Mouse (Mus musculus) limb, embryonic 12.5 days (tissue): ENCODE measurements around the gene Steap3. TPM values are rescaled to one million over a fixed set of nuclear protein-coding genes. Genes with fewer than 3 reads are reported as not detected.
"Not testable (repeated sequence)": the region's sequence is repeated elsewhere in the genome, so short reads cannot be mapped to it uniquely, and the experiment has no call there.

Experiments used
- ATAC-seq: fragments of 200-750 bp; cut with Nextera tagmentation; 2 replicates; pipeline ENCODE4 v1.8.0; 2017; ENCODE audit warnings: low read depth, moderate TSS enrichment; ENCODE audit not compliant: insufficient number of reproducible peaks, insufficient read depth, low FRiP score, low TSS enrichment
- H3K27ac ChIP-seq: fragments of 300-500 bp; sonication (generic); 2 replicates; pipeline ENCODE4 v1.5.1; 2016; ENCODE audit warnings: mild to moderate bottlenecking, moderate library complexity
- H3K27me3 ChIP-seq: fragments of 300-500 bp; sonication (generic); 2 replicates; pipeline ENCODE4 v1.6.1; 2016; ENCODE audit warnings: mild to moderate bottlenecking, moderate library complexity
- H3K36me3 ChIP-seq: fragments of 300-500 bp; sonication (generic); 2 replicates; pipeline ENCODE4 v1.6.1; 2016; ENCODE audit warnings: mild to moderate bottlenecking, moderate library complexity
- H3K4me1 ChIP-seq: fragments of 300-500 bp; sonication (generic); replicated peaks from 2 replicates; pipeline ENCODE4 v1.6.1; 2016
- H3K4me2 ChIP-seq: fragments of 300-500 bp; sonication (generic); 2 replicates; pipeline ENCODE4 v1.6.1; 2016; ENCODE audit warnings: mild to moderate bottlenecking, moderate library complexity
- H3K4me3 ChIP-seq: fragments of 300-500 bp; sonication (generic); replicated peaks from 2 replicates; pipeline ENCODE4 v1.5.1; 2016; ENCODE audit warnings: mild to moderate bottlenecking
- H3K9ac ChIP-seq: fragments of 300-500 bp; sonication (generic); replicated peaks from 2 replicates; pipeline ENCODE4 v1.6.1; 2016; ENCODE audit warnings: mild to moderate bottlenecking, moderate library complexity
- H3K9me3 ChIP-seq: fragments of 300-500 bp; sonication (generic); 2 replicates; pipeline ENCODE4 v1.6.1; 2016; ENCODE audit warnings: mild to moderate bottlenecking, moderate library complexity
- WGBS: fragments of 180-500 bp; shearing (Covaris S2); methylation state at CpG from one replicate; pipeline ENCODE4 v1.1.7; 2016; 5-methylcytosine and 5-hydroxymethylcytosine counted together
- polyA plus RNA-seq: library from polyadenylated mRNA; unstranded; fragments of >200 nt; fragmentation: Nextera tagmentation; extraction: Ambion mirVana; gene quantifications from 2 replicates; pipeline ENCODE4 v1.2.1, GENCODE M21; 2016

Gene Steap3
- polyA plus RNA-seq = 3.8 and 3.9 TPM in 2 replicates

- H3K4me2 ChIP-seq = no peak within 1 kb of the TSS
- H3K36me3 ChIP-seq = no peaks in the 10 kb centered on the region
- no peak within 1 kb of the TSS for H3K27ac ChIP-seq
- no peak within 1 kb of the TSS for H3K4me3 ChIP-seq
- H3K9me3 ChIP-seq = peaks cover 5% of the 10 kb centered on the region; the same call in 1 of the 2 replicates
- ATAC-seq = no peak
- H3K27me3 ChIP-seq = no peaks in the 10 kb centered on the region
- no peaks in the 10 kb centered on the region for H3K4me1 ChIP-seq
- H3K9ac ChIP-seq = no peak within 1 kb of the TSS
- WGBS = 90% methylated on average over 5 of the region's 5 CpGs
Measured at GRCm38 (mm10) chr1:120272605-120273004, at the start of gene Steap3. Gene Steap3, minus strand, starts transcription at chr1:120272705.

DNA sequence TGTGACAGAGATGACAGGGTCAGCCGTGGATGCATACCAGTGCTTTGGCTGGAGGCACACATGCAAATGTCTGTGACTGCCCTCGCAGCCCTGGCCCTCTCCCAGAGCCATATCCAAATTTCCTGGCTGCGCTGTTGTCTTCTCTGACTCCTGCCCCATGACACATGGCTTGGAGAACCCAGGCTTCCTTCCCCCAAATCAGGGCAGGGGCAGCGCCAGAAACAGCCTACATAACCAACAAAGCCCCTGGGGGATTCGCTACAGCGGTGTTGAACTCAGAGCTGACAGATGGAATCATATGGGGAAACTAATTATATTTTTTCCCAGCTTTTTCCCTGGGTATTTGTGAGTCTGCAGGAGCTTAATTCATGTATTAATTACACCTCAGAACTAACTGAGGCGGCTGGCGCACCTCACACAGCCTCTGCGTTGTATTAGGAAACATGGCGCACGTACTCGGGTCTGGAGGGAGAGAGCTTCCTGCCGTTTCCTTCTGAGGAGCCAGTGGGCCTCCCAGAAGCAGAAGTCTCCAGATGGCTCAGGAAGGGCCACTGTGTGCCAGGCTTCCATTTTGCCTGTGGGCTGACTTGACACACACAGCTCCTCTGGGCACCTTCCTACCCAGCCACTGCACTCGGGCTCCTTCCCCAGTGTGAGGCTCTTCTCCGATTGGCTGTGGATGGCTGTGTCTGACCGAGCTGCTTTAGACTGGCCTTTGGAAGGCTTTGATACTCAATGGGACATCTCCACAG, 48.9 kb upstream of the Steap3 start:
- Histone ChIP-seq H3K9ac (no peak overlapping the region), H3K36me3 (no peaks in the 10 kb centered on the region), H3K27me3 (no peaks in the 10 kb centered on the region), H3K4me3 (no peak overlapping the region), H3K4me1 (no peaks in the 10 kb centered on the region), H3K27ac (no peak overlapping the region), H3K4me2 (no peak overlapping the region), H3K9me3 (no peaks in the 10 kb centered on the region)
- WGBS = 84% methylated on average over 16 of the region's 16 CpGs
- ATAC-seq = no peak

- H3K9me3 ChIP-seq = no peaks in the 10 kb centered on the region
- H3K36me3 ChIP-seq = no peaks in the 10 kb centered on the region
- H3K9ac ChIP-seq = no peak overlapping the region
- no peaks in the 10 kb centered on the region for H3K4me1 ChIP-seq
- no peaks in the 10 kb centered on the region for H3K27me3 ChIP-seq
- no peak for ATAC-seq
- no peak overlapping the region for H3K4me2 ChIP-seq
- H3K27ac ChIP-seq = no peak overlapping the region
- no peak overlapping the region for H3K4me3 ChIP-seq
- 64% methylated on average over 2 of the region's 2 CpGs for WGBS
Measured at GRCm38 (mm10) chr1:120305801-120306200, 33.3 kb upstream of the Steap3 start.

- H3K36me3 ChIP-seq = no peaks in the 10 kb centered on the region
- H3K27me3 ChIP-seq = no peaks in the 10 kb centered on the region; the same call in 1 of the 2 replicates
- H3K27ac ChIP-seq = no peak overlapping the region
- no peak overlapping the region for H3K9ac ChIP-seq
- 92% methylated on average over 2 of the region's 2 CpGs for WGBS
- H3K4me2 ChIP-seq = no peak overlapping the region
- no peak for ATAC-seq
- H3K4me3 ChIP-seq = no peak overlapping the region
- H3K4me1 ChIP-seq = no peaks in the 10 kb centered on the region
- 0 out of 2 replicates have a peak, but pooled peaks cover 6% of the 10 kb centered on the region for H3K9me3 ChIP-seq
Measured at GRCm38 (mm10) chr1:120296936-120297335, 24.4 kb upstream of the Steap3 start.

DNA sequence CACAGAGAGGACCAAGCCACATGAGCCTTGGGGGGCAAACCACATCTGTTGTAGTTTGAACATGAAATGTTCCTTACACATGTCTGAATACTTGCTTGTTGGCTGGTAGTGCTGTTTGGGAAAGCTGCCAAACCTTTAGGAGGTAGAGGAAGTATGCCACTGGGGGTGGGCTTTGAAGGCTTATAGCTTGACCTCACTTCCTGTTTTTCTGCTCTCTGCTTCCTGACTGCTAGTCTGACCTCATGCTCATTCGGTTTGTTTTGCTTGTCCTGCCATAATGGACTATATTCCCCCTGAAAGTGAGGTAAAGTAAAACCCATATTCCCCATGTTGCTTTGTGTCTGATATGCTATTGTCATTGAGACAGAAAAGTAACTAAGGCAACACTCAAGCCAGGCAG, 21.3 kb upstream of the Steap3 start:
- Histone ChIP-seq H3K9ac (no peak overlapping the region), H3K4me1 (no peaks in the 10 kb centered on the region)
- 58% methylated on average over 1 of the region's 1 CpGs for WGBS

GRCm38 (mm10) chr1:120291709-120292108, 19.2 kb upstream of the Steap3 start:
- WGBS = 90% methylated on average over 3 of the region's 3 CpGs
- Histone ChIP-seq H3K27me3 (no peaks in the 10 kb centered on the region; the same call in 1 of the 2 replicates), H3K4me1 (no peaks in the 10 kb centered on the region; the same call in 1 of the 2 replicates), H3K9ac (no peak overlapping the region), H3K4me2 (no peak overlapping the region), H3K36me3 (no peaks in the 10 kb centered on the region), H3K4me3 (no peak overlapping the region), H3K27ac (no peak overlapping the region), H3K9me3 (0 out of 2 replicates have a peak, but pooled peaks cover 6% of the 10 kb centered on the region)
- no peak for ATAC-seq

More for the DNA sequence above, 21.3 kb upstream of the Steap3 start:
- no peaks in the 10 kb centered on the region for H3K36me3 ChIP-seq
- no peak overlapping the region for H3K4me3 ChIP-seq
- no peak for ATAC-seq
- no peak overlapping the region for H3K4me2 ChIP-seq
- no peaks in the 10 kb centered on the region; the same call in 1 of the 2 replicates for H3K27me3 ChIP-seq
- no peak overlapping the region for H3K27ac ChIP-seq
- H3K9me3 ChIP-seq = 0 out of 2 replicates have a peak, but pooled peaks cover 6% of the 10 kb centered on the region

GRCm38 (mm10) chr1:120289843-120290242, 17.3 kb upstream of the Steap3 start:
- no peak overlapping the region for H3K27ac ChIP-seq
- H3K9me3 ChIP-seq = 0 out of 2 replicates have a peak, but pooled peaks cover 6% of the 10 kb centered on the region
- no peaks in the 10 kb centered on the region for H3K27me3 ChIP-seq
- no peak overlapping the region for H3K9ac ChIP-seq
- no peak for ATAC-seq
- WGBS = 54% methylated on average over 2 of the region's 2 CpGs
- H3K4me1 ChIP-seq = no peaks in the 10 kb centered on the region; the same call in 1 of the 2 replicates
- H3K4me3 ChIP-seq = no peak overlapping the region
- H3K36me3 ChIP-seq = no peaks in the 10 kb centered on the region
- no peak overlapping the region for H3K4me2 ChIP-seq

GRCm38 (mm10) chr1:120287679-120288078, 15.2 kb upstream of the Steap3 start:
- no peaks in the 10 kb centered on the region for H3K27me3 ChIP-seq
- no peaks in the 10 kb centered on the region; the same call in 1 of the 2 replicates for H3K4me1 ChIP-seq
- no peak overlapping the region for H3K27ac ChIP-seq
- 62% methylated on average over 4 of the region's 4 CpGs for WGBS
- H3K4me2 ChIP-seq = no peak overlapping the region
- no peak overlapping the region for H3K4me3 ChIP-seq
- no peaks in the 10 kb centered on the region for H3K36me3 ChIP-seq
- H3K9ac ChIP-seq = no peak overlapping the region
- no peak for ATAC-seq
- 0 out of 2 replicates have a peak, but pooled peaks cover 2% of the 10 kb centered on the region for H3K9me3 ChIP-seq

DNA sequence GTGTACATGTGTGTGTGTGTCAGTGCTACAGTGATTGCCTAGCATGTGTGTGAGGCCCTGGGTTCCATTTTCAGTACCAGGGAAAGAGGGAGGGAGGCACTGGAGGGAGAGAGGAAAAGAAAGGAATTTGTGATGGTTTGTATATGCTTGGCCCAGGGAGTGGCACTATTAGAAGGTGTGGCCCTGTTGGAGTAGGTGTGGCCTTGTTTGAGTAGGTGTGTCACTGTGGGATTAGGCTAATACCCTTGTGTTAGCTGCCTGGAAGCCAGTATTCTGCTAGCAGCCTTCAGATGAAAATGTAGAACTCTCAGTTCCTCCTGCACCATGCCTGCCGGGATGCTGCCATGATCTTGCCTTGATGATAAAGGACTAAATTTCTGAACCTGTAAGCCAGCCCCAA, 3.6 kb upstream of the Steap3 start:
- H3K27ac ChIP-seq, H3K27me3 ChIP-seq, ATAC-seq, H3K4me2 ChIP-seq, H3K9me3 ChIP-seq, H3K36me3 ChIP-seq, H3K4me1 ChIP-seq, H3K9ac ChIP-seq, H3K4me3 ChIP-seq: not testable (repeated sequence)
- 93% methylated on average over 1 of the region's 1 CpGs for WGBS

- no peak overlapping the region for H3K4me3 ChIP-seq
- no peak overlapping the region for H3K4me2 ChIP-seq
- no peaks in the 10 kb centered on the region for H3K27me3 ChIP-seq
- no peaks in the 10 kb centered on the region for H3K36me3 ChIP-seq
- H3K9ac ChIP-seq = no peak overlapping the region
- ATAC-seq = no peak
- 76% methylated on average over 3 of the region's 3 CpGs for WGBS
- peaks cover 5% of the 10 kb centered on the region; the same call in 1 of the 2 replicates for H3K9me3 ChIP-seq
- H3K4me1 ChIP-seq = no peaks in the 10 kb centered on the region
- no peak overlapping the region for H3K27ac ChIP-seq
Measured at GRCm38 (mm10) chr1:120275224-120275623, 2.7 kb upstream of the Steap3 start.

DNA sequence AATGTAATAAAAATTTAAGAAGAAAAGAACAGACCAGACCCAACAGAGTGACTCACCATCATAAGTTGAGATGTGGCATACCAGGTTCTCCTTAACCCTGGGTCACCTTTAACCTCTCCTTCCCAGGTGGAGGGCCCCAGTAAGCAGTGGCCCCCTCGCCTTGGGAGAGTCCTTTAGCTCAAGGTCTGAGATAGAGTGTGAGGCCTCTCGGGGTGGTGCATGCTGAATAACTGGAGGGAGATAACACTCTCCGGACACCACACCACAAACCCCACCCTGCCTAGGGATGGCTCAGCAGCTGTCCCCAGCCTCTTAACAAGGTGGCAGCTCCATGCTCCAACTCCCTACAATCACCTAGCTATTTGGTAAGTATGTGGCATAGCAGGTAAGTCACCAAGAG, 1.6 kb downstream of the Steap3 start:
- no peak overlapping the region for H3K9ac ChIP-seq
- H3K4me2 ChIP-seq = no peak overlapping the region
- H3K27ac ChIP-seq = no peak overlapping the region
- 81% methylated on average over 3 of the region's 3 CpGs for WGBS
- H3K27me3 ChIP-seq = no peaks in the 10 kb centered on the region
- no peak for ATAC-seq
- H3K4me1 ChIP-seq = peaks cover 10% of the 10 kb centered on the region
- peaks cover 5% of the 10 kb centered on the region; the same call in 1 of the 2 replicates for H3K9me3 ChIP-seq
- no peak overlapping the region for H3K4me3 ChIP-seq
- H3K36me3 ChIP-seq = no peaks in the 10 kb centered on the region
